Mouse (Mus musculus): ENCODE measurements around the gene Spata2l. TPM values are rescaled to one million over a fixed set of nuclear protein-coding genes. Genes with fewer than 3 reads are reported as not detected.
"Not testable (repeated sequence)": the region's sequence is repeated elsewhere in the genome, so short reads cannot be mapped to it uniquely, and the experiment has no call there.

Gene Spata2l
- polyA plus RNA-seq (2015; fragmentation: Nextera tagmentation; extraction: Ambion mirVana) = 6.1 and 8.2 TPM in 2 replicates

GRCm38 (mm10) chr8:123235520-123236497, at the start of gene Spata2l:
Gene Spata2l (minus strand): TSS chr8:123236233.
- 1% methylated on average over 57 of the region's 57 CpGs for WGBS
- Histone ChIP-seq H3K4me3 (replicated peaks; ENCODE audit: low read depth, low read length) (peak within 1 kb of the TSS; percentile 68), H3K9ac (ENCODE audit: low read depth, low read length) (peak within 1 kb of the TSS; percentile 68), H3K4me1 (replicated peaks; ENCODE audit: insufficient read depth, low read length) (peaks cover 12% of the 10 kb centered on the region; the same call in 1 of the 2 replicates), H3K36me3 (ENCODE audit: insufficient read depth, low read length) (no peaks in the 10 kb centered on the region), H3K4me2 (ENCODE audit: low read length) (peak within 1 kb of the TSS; percentile 95), H3K9me3 (replicated peaks; ENCODE audit: low read length) (no peaks in the 10 kb centered on the region), H3K27me3 (ENCODE audit: insufficient read depth, low read length) (no peaks in the 10 kb centered on the region), H3K27ac (peak within 1 kb of the TSS; percentile 64; the same call in 1 of the 2 replicates)
- DNase-seq (ENCODE audit: low spot score) = peak; percentile 93
- TF ChIP-seq CTCF (IDR thresholded peaks at IDR 0.05; ENCODE audit: low read depth) = peak; percentile 52
- ATAC-seq (replicated peaks; ENCODE audit: low FRiP score, low read depth) = peak; percentile 87

- peaks cover 13% of the 10 kb centered on the region; the same call in 1 of the 2 replicates for H3K36me3 ChIP-seq (ENCODE audit: insufficient read depth, low read length)
These were observed 48.5 kb upstream of the Spata2l start for GRCm38 (mm10) chr8:123284493-123284892.

GRCm38 (mm10) chr8:123283991-123284390, 48.0 kb upstream of the Spata2l start:
- H3K9me3 ChIP-seq (replicated peaks; ENCODE audit: low read length) = no peaks in the 10 kb centered on the region
- H3K4me3 ChIP-seq (replicated peaks; ENCODE audit: low read depth, low read length) = no peak overlapping the region
- no peak overlapping the region for H3K4me2 ChIP-seq (ENCODE audit: low read length)
- peaks cover 13% of the 10 kb centered on the region; the same call in 1 of the 2 replicates for H3K36me3 ChIP-seq (ENCODE audit: insufficient read depth, low read length)
- H3K4me1 ChIP-seq (replicated peaks; ENCODE audit: insufficient read depth, low read length) = no peaks in the 10 kb centered on the region
- no peak for TF ChIP-seq CTCF (IDR thresholded peaks at IDR 0.05; ENCODE audit: low read depth)
- no peak for DNase-seq (ENCODE audit: low spot score)
- H3K27ac ChIP-seq = no peak overlapping the region
- H3K9ac ChIP-seq (ENCODE audit: low read depth, low read length) = no peak overlapping the region
- ATAC-seq (replicated peaks; ENCODE audit: low FRiP score, low read depth) = no peak
- no peaks in the 10 kb centered on the region for H3K27me3 ChIP-seq (ENCODE audit: insufficient read depth, low read length)
- WGBS = 89% methylated on average over 7 of the region's 7 CpGs

More at GRCm38 (mm10) chr8:123284493-123284892, 48.5 kb upstream of the Spata2l start:
- H3K4me1 ChIP-seq (replicated peaks; ENCODE audit: insufficient read depth, low read length) = no peaks in the 10 kb centered on the region
- H3K4me3 ChIP-seq (replicated peaks; ENCODE audit: low read depth, low read length) = no peak overlapping the region
- no peaks in the 10 kb centered on the region for H3K9me3 ChIP-seq (replicated peaks; ENCODE audit: low read length)
- H3K27me3 ChIP-seq (ENCODE audit: insufficient read depth, low read length) = no peaks in the 10 kb centered on the region
- ATAC-seq (replicated peaks; ENCODE audit: low FRiP score, low read depth) (no peak), DNase-seq (ENCODE audit: low spot score) (no peak)
- no peak overlapping the region for H3K9ac ChIP-seq (ENCODE audit: low read depth, low read length)
- WGBS = 86% methylated on average over 5 of the region's 5 CpGs
- no peak overlapping the region for H3K27ac ChIP-seq
- no peak for TF ChIP-seq CTCF (IDR thresholded peaks at IDR 0.05; ENCODE audit: low read depth)
- H3K4me2 ChIP-seq (ENCODE audit: low read length) = no peak overlapping the region

- H3K9ac ChIP-seq (ENCODE audit: low read depth, low read length); H3K27me3 ChIP-seq (ENCODE audit: insufficient read depth, low read length); H3K27ac ChIP-seq; H3K4me2 ChIP-seq (ENCODE audit: low read length); H3K36me3 ChIP-seq (ENCODE audit: insufficient read depth, low read length); DNase-seq (ENCODE audit: low spot score); H3K4me3 ChIP-seq (replicated peaks; ENCODE audit: low read depth, low read length); H3K4me1 ChIP-seq (replicated peaks; ENCODE audit: insufficient read depth, low read length); ATAC-seq (replicated peaks; ENCODE audit: low FRiP score, low read depth); H3K9me3 ChIP-seq (replicated peaks; ENCODE audit: low read length): not testable (repeated sequence)
- WGBS = 91% methylated on average over 5 of the region's 6 CpGs
These were observed 47.0 kb upstream of the Spata2l start for GRCm38 (mm10) chr8:123282994-123283393.

GRCm38 (mm10) chr8:123280302-123281094, 44.5 kb upstream of the Spata2l start:
- H3K4me1 ChIP-seq (replicated peaks; ENCODE audit: insufficient read depth, low read length) = no peaks in the 10 kb centered on the region
- H3K9me3 ChIP-seq (replicated peaks; ENCODE audit: low read length) = no peaks in the 10 kb centered on the region
- H3K9ac ChIP-seq (ENCODE audit: low read depth, low read length) = no peak overlapping the region
- H3K4me2 ChIP-seq (ENCODE audit: low read length) = no peak overlapping the region
- no peak overlapping the region for H3K4me3 ChIP-seq (replicated peaks; ENCODE audit: low read depth, low read length)
- WGBS = 85% methylated on average over 13 of the region's 13 CpGs
- no peak for ATAC-seq (replicated peaks; ENCODE audit: low FRiP score, low read depth)
- H3K27me3 ChIP-seq (ENCODE audit: insufficient read depth, low read length) = no peaks in the 10 kb centered on the region
- H3K27ac ChIP-seq = no peak overlapping the region
- 0 out of 2 replicates have a peak, but pooled peaks cover 6% of the 10 kb centered on the region for H3K36me3 ChIP-seq (ENCODE audit: insufficient read depth, low read length)
- DNase-seq (ENCODE audit: low spot score) = no peak
- TF ChIP-seq CTCF (IDR thresholded peaks at IDR 0.05; ENCODE audit: low read depth) = no peak

GRCm38 (mm10) chr8:123279828-123280227, 43.8 kb upstream of the Spata2l start:
- 95% methylated on average over 4 of the region's 4 CpGs for WGBS
- TF ChIP-seq CTCF (IDR thresholded peaks at IDR 0.05; ENCODE audit: low read depth) = no peak

More at GRCm38 (mm10) chr8:123279828-123280227, 43.8 kb upstream of the Spata2l start:
- no peak for ATAC-seq (replicated peaks; ENCODE audit: low FRiP score, low read depth)
- H3K36me3 ChIP-seq (ENCODE audit: insufficient read depth, low read length) = 0 out of 2 replicates have a peak, but pooled peaks cover 6% of the 10 kb centered on the region
- no peaks in the 10 kb centered on the region for H3K27me3 ChIP-seq (ENCODE audit: insufficient read depth, low read length)
- no peak overlapping the region for H3K27ac ChIP-seq
- H3K4me2 ChIP-seq (ENCODE audit: low read length) = no peak overlapping the region
- no peaks in the 10 kb centered on the region for H3K4me1 ChIP-seq (replicated peaks; ENCODE audit: insufficient read depth, low read length)
- H3K4me3 ChIP-seq (replicated peaks; ENCODE audit: low read depth, low read length) = no peak overlapping the region
- H3K9me3 ChIP-seq (replicated peaks; ENCODE audit: low read length) = no peaks in the 10 kb centered on the region
- no peak overlapping the region for H3K9ac ChIP-seq (ENCODE audit: low read depth, low read length)
- DNase-seq (ENCODE audit: low spot score) = no peak

Measured in kidney, postnatal 0 days (tissue).